Mouse (Mus musculus) cerebellum, adult 9-11 months (tissue): ENCODE results near the gene Gzmk.
"Not testable (repeated sequence)": the region's sequence is repeated elsewhere in the genome, so short reads cannot be mapped to it uniquely, and the experiment has no call there.

ENCODE experiments used
- DNase-seq: peaks from one replicate; pipeline ENCODE4 v3.0.0; 2022

Gene Gzmk

DNA sequence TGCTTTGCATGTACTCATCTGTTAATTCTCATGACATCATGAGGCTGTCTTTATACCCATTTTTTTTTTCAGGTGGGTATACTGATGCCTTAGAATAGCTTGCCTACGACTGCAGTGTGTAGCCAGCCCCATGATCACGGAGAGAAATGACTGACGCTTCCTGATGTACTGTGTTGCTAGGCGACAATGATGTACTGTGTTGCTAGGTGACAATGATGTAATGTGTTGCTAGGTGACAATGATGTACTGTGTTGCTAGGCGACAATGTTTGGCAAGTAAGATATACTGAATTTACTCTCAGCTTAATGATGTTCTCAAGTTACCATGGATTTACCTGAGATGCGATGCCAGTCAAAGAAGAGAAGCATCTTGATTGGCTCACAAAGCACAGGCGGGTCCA is at the start of gene Gzmk:
Gene Gzmk (minus strand): TSS at position 98 of the 400 bp plus-strand sequence.
- no peak for DNase-seq

- no peak for DNase-seq
Observed at GRCm38 (mm10) chr13:113271189-113271588, 45.5 kb upstream of the Gzmk start.

DNA sequence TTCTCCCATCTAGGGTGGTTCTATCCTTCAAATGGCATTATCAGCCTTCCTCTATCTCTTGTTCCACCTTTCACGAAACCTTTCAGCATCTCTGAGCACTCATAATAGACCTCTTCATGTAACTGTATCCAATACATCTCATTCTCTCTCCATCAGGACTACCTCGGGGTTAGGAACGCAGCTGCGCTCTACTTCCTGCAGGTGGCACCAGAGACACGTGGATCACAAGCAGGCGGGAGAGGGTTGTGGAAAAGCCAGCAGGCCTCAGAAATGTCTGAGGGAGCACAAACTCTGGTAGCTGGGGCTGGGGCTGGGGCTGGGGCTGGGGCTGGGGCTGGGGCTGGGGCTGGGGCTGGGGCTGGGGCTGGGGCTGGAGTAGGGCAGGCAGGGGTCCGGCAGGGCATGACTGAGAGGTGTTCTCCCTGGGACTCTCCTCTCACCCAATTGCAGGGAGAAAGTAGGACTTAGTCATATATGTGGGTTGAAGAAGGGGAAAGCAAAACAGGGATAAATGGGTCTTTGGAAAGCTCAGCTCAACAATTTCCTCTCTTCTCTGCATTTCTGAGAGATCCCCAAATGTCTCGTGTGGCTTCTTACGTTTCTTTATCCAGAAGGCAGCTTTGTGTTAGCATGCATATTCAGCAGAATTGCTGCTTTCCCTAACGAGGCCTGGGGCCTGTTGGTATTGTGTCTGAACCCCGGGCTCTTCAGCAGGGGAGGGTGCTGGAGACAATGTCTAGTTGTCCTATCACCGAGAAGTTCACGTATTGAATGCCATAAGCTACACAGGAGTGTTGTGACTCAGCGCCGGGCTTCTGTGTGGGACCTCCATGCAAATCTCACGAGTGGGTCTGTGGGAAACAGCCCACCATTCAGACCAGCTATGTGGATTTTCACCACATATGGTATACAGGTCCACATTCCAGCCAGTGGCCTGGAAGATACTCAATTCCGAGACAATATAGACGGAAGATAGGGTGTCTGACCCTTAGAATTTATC is 44.4 kb upstream of the Gzmk start:
- DNase-seq: peak; percentile 59

- no peak for DNase-seq
Observed at GRCm38 (mm10) chr13:113267204-113267603, 41.5 kb upstream of the Gzmk start.

DNA sequence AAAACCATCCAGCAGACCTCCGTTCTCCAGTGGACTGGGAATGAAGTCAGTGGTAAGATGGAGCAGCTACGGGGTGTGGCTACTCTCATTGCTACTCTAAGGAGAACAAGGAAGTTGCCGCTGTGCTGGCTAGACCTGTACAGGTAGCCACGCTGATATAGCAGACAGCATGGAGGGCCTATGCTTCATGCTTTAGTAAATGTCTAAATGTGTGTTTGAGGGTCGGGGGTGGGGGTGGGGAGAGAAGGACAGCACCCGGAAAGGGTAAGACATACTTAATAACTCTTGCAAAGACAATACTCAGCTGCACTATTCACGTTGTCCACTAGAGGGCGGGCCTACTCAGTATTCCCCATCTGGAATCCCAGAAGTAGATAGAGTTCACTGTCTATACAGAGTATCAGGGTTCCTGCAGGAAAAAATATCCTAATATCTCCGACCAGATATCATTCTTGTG is 40.8 kb upstream of the Gzmk start:
- DNase-seq: peak; percentile 39

GRCm38 (mm10) chr13:113265257-113265656 is 39.5 kb upstream of the Gzmk start:
- DNase-seq: no peak

- DNase-seq: no peak
Observed at GRCm38 (mm10) chr13:113262822-113263221, 37.1 kb upstream of the Gzmk start.

DNA sequence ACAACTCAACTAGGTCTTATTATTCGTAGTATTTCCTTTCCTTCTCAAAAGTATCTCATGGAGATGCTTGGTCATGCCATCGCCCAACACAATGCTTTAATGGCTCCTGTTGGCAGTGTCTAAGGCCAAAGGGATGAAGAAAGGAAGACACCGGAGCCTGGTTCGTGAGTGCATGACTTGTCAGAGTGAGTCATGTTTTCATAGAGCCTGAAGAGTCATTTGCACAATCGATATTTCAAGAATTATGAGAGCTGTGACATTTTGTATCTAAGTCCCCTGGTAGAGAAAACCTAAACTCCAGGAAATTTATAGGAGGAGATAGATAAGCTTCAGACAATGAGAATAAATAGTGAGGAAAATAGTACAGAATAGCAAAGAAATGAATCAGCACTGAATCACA is 33.5 kb upstream of the Gzmk start:
- no peak for DNase-seq

- DNase-seq: no peak
Observed at GRCm38 (mm10) chr13:113257190-113257589, 31.5 kb upstream of the Gzmk start.

- DNase-seq: no peak
Observed at GRCm38 (mm10) chr13:113256766-113257165, 31.1 kb upstream of the Gzmk start.

DNA sequence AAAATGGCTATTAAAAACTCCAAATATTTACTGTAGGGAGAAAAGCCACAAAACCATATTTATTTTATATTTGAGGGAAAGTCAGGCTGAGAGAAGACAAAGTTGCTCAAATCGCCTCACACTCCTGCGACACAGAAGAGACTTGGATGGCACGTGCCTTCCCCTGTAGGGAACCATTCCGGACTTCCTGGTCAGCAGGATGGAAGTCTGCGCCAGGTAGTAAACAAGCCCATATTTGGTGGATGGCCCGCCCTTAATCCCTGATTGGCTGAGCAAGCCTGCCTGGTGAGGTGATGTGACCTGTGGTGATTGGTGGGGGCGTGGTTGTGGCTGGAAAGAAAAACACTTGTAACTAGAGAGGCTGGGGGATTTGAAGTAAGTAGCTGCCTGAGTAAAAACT is 26.9 kb upstream of the Gzmk start:
- not testable (repeated sequence) for DNase-seq

DNA sequence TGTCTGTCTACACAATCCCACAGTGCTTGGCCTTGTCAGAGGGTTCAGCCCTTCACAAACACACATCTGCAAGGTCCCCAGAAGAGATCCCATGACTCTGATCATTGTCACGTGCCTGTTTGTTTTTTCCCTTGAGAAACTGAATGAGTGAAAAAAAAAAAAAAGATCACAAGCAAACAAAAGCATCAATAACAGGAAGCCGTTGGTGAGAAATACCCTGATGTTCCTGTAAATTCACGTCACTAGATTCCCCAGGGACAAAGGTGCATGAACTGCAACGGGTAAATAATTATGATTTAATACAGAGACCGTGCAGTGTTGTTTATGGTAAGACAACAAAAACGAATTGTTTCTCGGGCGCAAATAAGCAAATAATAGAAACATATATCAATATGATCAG is 19.3 kb upstream of the Gzmk start:
- no peak for DNase-seq

GRCm38 (mm10) chr13:113242129-113242528 is 16.4 kb upstream of the Gzmk start:
- no peak for DNase-seq

- DNase-seq: no peak
Observed at GRCm38 (mm10) chr13:113227666-113228463, 2.2 kb upstream of the Gzmk start.

- DNase-seq: no peak
Observed at GRCm38 (mm10) chr13:113227076-113227475, 1.4 kb upstream of the Gzmk start.

GRCm38 (mm10) chr13:113224105-113224504 is 1.6 kb downstream of the Gzmk start:
- DNase-seq: no peak

DNA sequence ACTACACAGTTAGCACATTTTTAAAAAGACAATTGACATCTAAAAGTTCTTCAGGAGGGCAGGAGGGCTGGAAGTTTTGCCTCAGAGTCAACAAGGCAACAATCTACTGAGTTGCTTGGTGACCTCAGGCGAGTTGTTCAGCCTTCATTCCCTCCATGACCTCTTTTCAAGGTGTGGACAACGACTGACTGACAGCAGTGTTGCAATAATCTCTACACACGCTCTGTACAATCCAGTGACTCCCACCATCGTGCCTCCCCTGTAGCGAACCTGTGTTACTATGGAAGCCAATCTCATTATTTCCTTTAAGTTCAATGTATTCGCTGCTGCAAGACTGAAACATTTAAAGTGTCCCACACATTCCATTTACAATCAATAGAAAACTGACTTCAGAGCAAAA is 3.9 kb downstream of the Gzmk start:
- DNase-seq: no peak

GRCm38 (mm10) chr13:113213865-113214264 is 11.8 kb downstream of the Gzmk start:
- no peak for DNase-seq

DNA sequence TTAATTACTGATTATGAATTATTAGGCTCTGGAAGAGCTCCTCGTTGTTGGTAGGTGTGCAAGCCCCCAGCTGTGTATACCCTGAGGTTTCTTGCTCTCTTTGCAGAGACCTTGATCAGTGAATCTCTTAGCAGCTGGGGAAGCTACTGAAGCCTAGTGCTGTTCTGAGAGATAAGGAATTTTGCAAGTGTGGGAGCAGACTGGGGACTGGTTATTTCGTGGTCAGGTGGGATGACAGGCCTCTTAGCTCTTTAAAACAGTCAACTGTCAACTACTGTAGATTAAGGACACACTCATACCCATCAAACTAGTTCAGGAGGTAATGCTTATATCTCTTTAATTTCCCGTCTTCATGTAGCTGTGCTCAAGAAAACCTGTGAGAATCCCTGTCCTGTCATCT is 13.3 kb downstream of the Gzmk start:
- no peak for DNase-seq

DNA sequence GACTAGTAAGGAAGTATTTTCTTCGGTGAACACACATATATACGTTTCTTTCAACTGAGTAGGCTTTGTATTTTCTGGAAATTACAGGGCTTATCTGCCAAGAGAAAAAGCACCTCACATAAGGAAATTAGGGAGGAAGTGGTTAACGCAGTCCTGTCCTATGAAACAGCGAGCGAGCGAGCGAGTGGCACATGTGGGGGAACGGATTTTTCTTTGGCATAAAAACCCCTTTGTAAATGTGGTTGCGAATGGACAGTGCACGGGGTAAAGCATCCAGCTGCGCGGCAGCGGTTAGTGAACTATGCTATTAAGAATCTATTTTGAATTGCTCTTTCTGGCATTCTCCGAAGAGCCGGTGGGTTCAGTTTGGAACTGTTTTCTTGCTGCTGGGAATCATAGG is 14.4 kb downstream of the Gzmk start:
- DNase-seq: no peak

DNA sequence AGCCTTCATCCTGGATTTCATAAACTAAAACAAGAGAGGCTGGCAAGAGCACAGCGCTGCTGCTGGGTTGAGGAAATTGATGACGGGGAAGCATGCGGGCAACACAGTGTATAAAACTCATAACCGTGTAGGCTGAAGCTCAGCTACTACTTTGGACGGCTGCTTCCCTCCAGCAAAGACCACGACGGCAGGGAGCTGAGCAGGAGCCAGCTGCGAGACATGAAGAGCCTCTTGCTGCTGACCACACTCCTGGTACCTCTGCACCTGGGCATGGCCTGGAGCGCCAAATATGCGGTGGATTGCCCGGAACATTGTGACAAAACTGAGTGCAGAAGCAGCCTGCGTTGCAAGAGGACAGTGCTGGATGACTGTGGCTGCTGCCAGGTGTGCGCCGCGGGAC is 16.1 kb downstream of the Gzmk start, which contains the start of gene Esm1:
Gene Esm1 (plus strand): TSS at position 36 of the 400 bp plus-strand sequence.
- no peak for DNase-seq

- no peak for DNase-seq
Observed at GRCm38 (mm10) chr13:113205346-113205745, 20.4 kb downstream of the Gzmk start.

DNA sequence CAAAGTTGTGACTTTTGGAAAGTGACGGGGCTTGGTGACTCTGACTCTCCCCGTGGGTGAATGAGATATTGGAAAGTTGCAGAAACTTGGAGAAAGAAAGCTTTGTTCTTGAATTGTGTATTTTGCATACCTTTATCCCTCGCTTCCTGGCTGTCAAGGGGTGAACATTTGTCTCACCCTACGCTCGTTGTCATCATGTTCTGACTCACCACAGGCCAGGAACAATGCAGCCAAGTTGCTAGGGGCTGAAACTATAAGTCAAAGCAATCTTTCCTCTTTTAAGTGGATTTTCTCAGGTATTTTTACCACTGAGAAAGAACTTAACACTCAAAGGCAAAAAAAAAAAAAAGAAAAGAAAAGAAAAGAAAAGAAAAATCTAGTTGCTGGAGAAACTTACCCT is 22.6 kb downstream of the Gzmk start:
- no peak for DNase-seq

GRCm38 (mm10) chr13:113202184-113202583 is 23.5 kb downstream of the Gzmk start:
- no peak for DNase-seq
